Mouse (Mus musculus): Measurements from ENCODE around the gene Kyat3.
"Not testable (repeated sequence)": the region's sequence is repeated elsewhere in the genome, so short reads cannot be mapped to it uniquely, and the experiment has no call there.

The Kyat3 gene

DNA sequence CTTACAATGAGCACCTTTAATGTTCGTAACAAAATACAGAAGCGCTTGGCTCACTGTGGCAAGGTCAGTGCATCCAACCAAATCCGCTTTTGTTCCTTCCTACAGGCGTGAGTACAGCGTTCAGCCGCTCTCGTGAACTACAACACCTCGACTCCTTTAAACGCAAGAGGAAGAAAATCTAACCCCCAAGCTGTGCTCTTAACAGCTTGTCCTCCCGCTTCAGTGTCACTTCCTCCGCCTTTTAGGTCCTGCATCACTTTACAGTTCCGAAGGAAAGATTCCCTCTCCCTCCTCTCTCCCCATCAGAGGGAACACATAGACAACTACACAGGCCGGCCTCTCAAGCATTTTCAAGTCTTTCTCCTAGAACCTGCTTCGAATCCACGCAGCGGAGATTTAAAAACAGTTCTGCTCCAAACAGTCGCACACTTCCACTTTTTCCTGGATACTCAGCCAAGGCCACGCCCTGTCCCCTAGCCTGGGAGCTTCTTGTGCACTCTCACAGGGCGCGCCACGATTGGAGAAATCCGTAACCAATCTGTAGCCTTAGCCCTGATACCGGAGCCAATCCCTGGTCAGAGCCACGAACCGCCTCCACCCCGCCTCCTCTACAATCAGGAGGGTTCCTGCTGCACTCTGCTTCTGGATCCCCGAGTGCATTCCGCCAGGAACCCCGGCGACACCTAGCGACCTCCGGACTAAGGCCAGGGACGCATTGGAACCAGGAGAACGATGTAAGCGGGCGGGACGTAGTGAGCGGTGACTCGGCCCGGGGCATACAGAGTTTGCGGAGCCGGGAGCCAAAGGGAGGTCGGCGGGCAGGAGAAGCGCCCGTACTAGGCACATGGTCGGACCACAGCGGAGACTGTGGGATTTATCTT is at the start of gene Kyat3:
Kyat3 (plus strand) TSS at position 610 of the 881 bp plus-strand sequence.
- peak; percentile 87 for DNase-seq (ENCODE audit: low read depth, low spot score)

DNA sequence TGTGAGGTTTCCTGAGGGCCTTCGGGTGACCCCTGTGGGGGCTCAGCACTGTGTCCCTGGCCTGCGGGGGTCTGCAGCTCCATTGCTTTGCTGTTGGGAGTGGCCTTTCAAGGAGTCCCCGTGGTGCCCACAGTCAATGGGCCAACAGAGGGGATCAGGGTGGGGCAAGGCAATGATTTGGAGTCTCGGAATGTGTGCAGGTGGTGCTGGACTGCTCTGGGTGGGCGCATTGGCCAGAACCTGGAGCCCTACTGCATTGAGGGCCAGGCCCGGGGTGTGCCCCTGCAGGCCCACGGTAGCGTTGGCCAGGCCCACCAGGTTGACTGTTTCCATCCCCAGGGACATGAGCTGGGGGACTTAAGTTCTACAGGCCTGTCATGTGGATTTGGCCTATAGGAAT is 36.1 kb upstream of the Kyat3 start:
- DNase-seq (ENCODE audit: low read depth, low spot score) = no peak

DNA sequence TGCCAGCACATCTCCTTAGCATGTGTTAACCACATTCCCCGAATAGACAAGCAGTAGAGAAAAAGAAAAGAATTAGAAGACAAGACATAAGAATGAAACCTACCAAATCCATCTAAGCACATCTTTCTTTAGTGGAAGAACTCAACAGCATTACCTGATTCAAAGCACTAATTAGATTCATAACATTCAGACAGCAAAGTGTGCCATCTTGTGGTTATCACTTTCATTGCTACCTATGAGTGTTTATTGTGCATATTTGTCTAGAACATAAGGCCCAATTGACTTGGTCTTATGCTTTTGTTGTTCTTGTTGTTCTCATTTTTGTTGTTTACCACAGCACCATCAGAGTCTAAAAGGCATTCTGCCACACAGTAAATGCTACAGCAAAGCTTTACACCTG is 26.2 kb upstream of the Kyat3 start:
- DNase-seq (ENCODE audit: low read depth, low spot score) = no peak

DNA sequence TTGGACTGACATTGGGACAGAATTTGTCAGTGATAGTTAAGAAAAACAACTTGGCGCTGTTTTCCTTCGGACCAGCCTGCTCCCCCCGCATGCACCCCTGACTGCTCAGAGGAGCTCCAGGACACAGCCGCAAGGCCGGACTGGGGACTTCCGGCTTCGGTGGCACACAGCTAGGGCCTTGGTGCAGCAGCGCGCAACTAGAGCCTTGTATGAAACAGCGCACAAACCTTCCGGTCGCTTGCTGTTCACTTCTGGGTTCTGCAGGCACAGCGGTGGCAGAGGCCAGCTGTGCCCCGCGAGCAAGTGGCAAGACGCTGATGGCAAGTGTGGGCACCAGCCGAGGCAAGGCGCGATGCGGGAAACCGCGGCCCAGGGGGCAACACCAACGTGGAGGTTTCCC is 12.9 kb upstream of the Kyat3 start:
- peak; percentile 36 for DNase-seq (ENCODE audit: low read depth, low spot score)

DNA sequence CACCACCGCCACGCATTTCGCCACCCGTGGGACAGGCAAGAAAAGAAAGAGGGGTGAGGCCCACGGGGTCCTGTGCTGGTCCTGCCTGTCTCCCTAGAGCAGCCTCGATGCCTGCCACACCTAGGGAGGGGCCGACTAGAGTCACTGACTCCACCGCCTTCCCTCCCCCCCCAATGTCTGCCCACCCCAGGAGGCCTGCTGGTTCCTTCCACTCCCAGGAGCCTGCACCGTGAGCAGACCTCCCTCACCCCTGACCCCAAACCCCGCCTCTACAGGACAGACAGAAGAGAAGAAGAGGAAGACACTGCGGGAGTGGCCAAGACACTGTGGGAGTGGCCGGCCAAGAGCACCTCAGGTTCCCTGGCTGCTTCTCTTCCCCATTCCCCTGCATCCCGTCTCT is 12.5 kb upstream of the Kyat3 start:
- peak; percentile 49 for DNase-seq (ENCODE audit: low read depth, low spot score)

DNA sequence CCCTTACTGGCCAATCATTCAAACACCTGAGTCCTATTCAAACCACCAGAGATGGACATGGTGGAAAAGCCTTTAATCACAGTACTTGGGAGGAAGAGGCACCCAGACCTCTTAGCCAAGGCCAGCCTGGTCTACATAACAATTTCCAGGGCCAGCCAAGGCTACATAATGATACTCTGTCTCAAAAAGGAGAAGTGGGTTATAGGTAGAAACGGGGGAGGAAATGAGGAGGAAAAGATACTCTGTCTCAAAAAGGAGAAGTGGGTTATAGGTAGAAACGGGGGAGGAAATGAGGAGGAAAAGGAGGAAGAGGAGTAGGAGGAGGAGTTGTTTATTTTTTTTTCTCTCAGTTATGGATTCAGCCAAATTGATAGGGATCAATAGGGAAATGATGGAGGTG is 4.3 kb upstream of the Kyat3 start:
- no peak for DNase-seq (ENCODE audit: low read depth, low spot score)

DNA sequence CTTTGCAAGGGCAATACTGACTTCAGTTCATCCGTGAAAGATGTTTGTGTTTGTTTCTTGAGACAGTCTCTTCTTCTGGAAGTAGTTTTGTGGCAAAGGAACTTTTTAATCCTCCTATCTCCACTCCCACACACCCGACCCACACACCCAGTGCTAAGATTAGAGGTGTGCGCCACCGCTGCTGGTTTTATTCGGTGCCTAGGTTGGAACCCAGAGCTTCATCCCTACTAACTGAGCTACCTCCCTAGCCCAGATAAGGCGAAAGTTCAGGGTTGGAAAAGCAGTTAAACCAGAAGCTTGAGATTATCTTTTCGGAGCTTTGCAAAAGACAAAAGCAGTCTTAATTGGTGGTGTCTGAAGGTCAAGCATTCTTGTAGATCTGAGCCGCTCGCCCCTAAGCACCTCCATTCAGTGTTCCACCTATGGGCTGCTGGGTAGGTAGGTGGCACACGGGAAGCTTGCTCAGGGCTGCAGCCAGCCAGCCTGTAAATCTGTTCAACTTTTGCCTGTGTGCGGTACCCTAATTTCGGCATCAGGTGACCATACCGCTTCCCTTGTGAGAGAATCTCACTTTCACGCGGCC is 647 bp downstream of the Kyat3 start:
- no peak for DNase-seq (ENCODE audit: low read depth, low spot score)

DNA sequence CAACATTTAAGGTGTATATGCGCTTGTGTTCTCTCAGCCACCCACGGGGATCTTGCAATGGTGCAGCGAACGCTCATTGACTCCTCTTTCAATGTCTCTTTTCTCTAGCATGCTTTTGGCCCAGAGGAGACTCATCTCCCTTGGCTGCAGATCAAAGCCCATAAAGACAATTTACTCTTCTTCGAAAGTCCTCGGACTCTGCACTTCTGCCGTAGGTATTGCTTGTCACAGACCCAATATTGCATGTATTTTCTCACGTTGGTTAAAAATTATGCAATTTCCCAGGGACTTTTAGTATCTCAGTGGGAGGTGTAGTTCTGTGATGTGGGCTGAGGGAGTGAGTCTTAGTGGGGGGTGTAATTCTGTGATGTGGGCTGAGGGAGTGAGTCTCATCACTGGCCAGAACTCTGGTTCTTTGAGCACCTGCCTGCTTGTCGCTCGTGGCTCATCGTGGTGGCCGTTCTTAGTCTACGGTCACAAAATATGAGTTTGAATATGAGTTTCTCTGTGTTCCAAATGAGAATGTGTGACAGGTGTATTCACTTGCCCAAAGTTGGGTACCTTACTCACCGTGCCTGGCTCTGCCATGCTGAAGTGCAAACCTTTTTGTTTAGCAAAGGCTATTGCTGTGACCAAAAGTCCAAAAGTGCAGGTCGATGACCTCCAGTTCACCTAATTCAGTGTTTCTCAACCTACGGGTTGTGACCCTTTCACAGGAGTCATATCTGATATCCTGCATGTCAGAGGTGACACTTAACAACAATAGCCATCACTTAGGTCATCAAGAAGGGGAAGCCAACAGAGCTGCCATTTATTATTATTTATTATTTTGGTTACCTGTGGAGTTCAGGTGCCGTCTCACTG is 6.0 kb downstream of the Kyat3 start:
- no peak for DNase-seq (ENCODE audit: low read depth, low spot score)

DNA sequence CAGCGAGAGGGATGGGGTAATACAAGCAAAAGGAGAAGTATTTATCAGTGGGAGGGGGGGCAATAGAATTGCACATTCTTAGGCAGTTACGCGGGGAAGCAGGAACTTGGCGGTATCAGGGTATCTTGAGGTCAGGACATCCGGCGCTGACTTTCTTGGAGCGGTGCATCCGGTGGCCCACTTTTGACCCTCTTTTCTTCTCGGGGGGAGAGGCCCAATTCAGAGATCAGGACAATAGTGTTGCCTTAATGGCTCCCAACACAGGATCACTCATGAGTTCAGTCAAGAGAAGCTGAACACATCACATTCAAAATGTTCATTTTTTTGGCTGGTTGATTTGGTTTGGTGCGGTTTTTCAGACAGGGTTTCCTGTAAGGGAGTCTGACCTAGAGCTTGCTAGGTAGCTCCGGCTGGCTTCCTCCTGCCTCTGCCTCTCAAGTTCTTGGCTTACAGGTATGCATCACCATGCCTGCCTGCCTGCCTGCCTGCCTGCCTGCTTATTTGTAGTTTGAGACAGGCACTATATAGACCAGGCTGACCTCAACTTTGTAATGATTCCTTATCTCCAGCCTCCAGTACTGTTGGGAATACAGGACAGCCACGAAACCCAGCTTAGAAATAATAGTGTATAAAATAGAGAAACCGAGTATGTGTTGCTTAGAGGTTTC is 7.5 kb downstream of the Kyat3 start:
- DNase-seq (ENCODE audit: low read depth, low spot score) = not testable (repeated sequence)

DNA sequence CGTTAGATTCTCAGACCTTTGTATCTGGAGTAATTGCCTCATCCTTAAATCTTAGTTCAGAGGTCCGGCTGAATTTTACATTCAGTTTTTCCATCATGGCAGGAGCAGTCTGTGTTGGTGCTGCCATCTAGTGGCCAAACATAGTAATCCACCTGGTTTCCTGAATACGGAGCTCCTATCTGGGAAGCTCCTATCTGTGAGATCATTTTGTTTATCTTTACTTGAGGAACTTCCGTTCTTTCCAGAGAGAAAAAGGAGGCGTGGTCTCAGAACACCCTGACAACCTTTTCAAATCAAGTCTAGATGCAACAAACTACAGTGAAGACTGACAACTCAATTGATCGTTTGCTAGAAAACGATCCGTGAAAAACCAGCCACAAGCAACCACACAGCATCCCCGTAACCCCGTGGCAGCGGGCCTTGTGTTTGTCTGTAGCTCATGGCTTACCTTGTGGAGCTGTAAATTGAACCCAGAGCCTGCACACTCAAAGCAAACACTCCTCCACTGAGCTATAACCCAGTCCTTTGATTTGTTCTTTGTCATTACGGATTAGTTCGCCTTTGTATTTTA is 8.1 kb downstream of the Kyat3 start:
- peak; percentile 36 for DNase-seq (ENCODE audit: low read depth, low spot score)

DNA sequence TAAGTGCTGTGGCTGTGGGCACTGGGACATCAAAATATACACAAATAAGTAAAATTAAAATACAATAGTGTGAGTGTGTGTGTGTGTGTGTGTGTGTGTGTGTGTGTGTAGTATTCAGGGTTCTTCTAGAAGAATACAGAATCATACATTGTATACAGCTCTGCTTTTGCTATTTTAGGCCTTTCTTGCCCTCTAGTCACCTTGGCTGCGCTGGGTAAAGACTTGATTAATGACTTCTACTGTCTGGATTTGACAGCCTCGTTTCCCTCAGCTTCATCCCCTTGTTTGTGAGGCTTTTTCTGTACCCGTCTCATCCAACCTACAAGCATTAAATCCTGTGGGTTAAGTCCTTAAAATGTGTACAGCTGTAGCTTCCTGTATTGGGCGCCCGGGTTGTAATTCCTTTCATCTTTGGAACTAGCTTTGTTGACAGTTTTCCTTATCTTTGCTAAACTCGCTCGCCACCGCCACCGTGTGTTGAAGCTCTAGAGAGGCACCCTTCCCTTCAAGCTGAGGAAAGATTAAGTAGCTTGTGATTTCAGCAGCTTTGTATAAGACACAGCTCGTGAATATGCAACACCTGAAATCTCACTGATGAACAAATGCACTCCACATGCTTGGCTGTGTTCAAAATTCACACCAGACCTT is 9.6 kb downstream of the Kyat3 start:
- peak; percentile 24 for DNase-seq (ENCODE audit: low read depth, low spot score)

DNA sequence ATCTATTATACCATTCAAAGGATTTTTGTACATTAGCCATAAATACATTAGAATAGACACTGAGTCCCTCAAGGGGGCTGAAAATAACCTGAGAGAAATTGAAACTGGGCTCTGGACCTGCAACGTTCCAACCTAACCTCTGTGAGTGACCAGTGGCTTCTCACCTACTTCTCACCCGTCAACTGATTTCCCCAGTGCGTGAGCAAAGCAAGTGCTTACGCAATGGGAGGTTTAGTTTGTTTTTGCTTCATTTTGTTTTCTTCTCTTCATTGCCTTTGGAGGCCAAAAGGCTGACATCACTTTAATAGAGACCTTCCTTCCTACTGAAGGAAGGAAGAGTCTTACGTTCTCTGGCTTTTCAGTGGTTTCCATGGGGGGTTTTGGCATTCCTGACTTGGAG is 10.5 kb downstream of the Kyat3 start:
- no peak for DNase-seq (ENCODE audit: low read depth, low spot score)

DNA sequence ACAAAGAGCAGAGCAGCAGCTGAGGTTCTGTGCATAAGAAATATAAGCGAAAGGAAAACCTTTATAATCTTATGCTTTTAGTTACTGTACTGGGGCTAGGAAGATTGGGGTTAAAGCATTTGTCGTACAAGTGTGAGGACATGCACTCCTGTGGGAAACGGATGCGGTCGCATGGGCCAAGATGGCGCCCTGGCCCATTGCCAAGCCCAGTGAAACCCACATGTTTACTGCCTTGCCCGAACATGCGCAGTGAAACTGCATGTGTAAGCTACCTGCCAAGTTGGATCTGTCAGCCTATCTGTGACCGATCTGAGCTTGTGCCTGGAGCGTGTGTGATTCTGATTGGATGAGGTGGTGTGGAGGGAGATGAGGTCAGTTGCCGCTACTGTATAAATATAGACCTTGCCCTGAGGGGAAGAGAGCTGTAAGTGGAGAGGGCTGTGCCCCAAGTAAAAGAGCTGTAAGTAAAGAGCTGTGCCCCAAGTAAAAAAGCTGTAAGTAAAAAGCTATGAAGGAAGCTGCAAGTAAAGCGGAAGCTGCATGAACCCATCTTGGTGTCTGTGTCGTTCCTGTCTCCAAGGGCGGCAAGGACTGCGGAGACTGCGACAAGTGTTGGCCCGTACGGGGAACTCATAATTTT is 11.7 kb downstream of the Kyat3 start:
- not testable (repeated sequence) for DNase-seq (ENCODE audit: low read depth, low spot score)

DNA sequence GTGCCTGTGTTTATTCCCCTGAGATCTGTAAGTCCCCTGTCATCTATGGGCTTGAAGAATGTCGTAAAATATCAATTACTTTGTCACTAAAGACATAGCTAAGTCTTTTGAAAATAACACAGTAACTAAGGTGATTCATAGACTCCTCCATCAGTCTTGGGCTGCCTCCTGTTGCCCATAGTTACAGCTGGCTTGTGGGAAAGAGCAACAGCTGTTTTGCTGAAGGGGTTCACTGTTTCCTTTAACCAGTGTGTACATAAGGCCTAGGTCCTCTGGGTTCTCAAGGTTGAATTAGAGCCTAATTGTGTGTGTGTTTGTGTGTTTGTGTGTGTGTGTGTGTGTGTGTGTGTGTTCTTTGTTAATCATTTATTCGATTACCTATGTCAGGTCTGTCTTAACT is 24.6 kb downstream of the Kyat3 start:
- no peak for DNase-seq (ENCODE audit: low read depth, low spot score)

DNA sequence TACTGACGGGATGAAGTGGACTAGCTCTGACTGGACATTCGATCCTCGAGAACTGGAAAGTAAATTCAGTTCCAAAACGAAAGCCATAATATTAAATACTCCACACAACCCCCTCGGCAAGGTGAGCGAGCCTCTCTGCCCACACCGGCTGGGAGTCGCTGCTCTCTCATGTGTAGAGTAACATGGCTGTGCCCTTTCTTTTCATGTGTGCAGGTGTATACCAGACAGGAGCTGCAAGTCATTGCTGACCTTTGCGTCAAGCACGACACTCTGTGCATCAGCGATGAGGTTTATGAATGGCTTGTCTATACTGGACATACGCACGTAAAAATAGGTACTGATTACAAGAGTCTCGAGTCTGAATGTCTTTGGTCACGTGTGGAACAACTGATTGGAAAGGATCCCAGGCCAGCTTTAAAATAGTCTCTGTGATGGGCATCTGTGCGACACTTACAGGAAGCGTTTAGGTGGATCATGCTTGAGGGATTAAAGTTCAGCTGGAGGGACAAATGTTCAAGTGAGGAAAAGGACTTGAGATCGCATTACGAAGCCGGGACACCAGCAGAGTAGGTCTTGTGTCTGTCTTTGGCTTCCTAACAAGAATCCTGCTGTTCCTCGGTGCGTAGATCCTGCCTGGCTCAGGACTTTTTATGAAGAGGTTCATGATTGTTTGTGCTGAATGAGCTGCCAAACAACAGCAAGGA is 25.3 kb downstream of the Kyat3 start:
- DNase-seq (ENCODE audit: low read depth, low spot score) = no peak

DNA sequence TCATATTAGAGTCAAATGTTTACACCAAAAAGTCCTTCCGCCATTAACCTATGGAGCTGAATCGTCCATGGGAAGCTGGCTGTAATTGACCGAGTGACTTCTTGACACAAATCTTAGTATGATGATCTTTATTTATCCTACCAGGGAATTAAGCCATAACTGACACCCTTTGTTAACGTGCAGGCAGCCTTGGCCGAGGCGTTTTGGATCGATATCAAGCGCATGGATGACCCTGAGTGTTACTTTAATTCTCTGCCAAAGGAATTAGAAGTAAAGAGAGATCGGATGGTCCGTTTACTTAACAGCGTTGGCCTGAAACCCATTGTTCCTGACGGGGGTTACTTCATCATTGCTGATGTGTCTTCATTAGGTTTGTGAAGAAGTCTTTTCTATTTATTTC is 33.4 kb downstream of the Kyat3 start:
- no peak for DNase-seq (ENCODE audit: low read depth, low spot score)

DNA sequence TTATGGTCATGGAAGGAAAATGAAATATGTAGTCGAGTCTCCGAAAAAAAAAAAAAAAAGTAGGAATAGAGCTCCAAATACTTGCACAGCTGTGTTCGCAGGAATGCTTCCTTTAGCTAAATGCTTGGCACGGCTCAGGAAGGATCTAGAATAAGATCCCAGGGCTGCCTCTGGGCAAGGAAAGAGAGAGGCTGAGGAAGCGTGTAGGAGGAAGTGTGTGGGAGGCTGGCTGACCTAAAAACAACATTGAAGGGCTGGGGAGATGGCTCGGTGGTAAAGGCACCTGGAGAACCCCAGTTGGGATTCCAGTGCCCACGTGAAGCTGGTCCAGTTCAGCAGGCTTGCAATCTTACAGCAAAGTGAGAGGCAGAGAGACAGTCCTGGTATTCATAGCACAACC is 40.0 kb downstream of the Kyat3 start:
- no peak for DNase-seq (ENCODE audit: low read depth, low spot score)

DNA sequence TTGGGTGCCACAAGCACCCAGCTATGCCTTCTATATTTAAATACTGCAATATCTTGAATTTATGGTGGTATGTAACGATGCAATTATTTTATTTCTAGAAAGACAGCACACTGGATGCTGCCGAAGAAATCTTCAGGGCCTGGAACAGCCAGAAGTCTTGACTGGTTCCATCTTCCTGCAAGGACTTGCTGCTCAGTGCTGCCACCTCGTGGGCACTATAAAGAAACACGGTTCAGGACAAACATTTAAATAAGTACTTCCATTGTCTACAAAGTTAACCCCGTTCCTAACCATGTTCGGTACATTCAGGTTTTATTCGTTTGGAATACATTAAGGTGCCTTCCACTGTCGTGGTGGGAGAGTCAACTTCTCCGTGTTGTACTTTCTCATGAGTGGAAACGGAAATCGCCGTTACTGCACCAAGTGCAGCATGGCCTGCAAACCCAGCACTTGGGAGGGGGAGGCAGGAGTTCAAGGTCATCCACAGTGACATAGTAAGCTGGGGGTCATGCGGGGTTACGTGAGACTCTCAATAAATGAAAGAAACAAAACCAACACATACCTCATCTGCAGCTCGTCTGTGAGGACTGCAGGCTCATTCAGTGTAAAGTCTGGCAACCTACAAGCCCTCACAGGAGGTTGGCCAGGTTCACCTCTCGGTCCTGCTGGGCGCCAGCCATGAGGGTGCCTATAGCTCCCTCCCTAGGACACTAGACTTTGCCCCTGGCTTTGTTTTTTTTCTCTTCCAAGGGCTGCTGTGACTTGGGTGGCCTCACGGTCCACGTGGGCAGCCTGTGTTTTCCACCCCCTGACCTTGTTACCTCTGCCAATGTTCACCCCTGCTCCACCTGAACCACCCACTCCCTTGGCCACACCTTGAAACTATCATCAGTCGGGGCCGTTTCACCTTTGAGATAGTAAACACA is 43.4 kb downstream of the Kyat3 start:
- peak; percentile 47 for DNase-seq (ENCODE audit: low read depth, low spot score)

DNA sequence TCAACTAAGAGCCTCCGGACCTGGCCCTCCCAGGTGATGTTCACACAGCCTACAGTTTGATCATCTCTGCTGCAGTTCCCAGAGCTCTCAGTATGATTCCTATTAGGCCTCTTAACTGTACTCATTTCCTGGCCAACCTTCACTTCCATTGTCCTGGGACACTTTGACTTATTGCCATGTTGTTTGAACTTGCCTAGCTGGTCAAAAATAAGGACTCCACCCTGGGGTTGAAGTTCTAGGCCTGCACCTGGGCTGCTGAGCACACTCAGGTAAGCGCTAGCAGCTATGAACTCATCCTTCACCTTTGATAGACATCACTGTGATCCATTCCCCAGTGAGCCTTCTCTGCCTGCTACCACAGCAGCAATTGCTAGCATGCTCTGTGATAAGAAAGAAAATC is 44.2 kb downstream of the Kyat3 start:
- no peak for DNase-seq (ENCODE audit: low read depth, low spot score)

Data from WW6 (cell line).